ENCODE assay signal across 9 mouse cellular contexts in the genomic region with DNA sequence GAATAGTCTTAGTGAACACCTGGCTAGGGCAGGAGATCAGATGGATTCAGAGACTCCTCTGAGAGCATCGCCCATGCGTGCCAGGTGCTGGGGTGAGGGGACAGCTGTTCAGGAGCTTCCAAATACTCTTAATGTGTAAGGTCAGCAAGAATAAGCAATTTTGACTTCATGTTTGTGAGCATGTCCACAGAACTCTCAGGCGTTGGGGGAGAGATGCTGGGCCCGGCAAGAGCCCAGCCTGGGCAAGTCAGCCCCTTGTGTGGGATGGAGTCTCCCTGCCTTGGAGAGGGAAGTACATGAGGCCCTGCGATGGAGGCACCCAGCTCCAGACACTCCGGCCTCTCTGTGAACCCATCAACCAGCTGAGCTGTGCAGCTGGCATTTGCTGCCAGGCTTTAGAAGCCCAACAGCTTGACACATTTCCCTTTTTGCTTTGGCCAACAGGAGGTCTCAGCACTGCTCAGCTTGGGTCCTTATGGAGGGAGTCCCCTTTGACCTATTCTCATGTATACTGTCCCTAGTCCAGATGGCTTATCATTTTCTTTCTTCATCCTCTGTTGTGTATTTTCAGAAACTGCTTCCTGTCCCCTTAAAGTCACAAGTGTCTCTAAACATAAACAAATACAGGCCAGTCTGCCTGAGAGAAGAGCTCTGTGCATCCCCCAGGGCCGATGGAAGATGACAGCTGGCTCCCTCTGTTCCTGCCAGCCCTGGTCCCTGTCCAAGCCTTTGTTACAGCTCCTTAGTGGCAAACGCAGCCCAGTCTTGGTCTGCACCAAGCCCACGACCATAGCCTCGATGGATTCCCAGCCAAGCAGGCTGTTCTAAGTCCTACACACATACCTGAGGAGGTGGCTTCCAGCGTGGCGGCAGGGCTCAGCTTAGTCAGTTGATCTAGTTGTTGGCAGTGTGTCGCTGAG.
DNase-seq lines count a peak whose midpoint lies in the region; ATAC-seq and TF ChIP-seq lines count a peak whose summit lies in the region.
"Had no signal": no experiment of that assay in that cellular context is flagged by ENCODE, and none has a peak within 500 bp of the region (broad histone marks: within the 10 kb centered on the region; RNA-seq: fewer than 3 reads in every experiment).

No protein-coding gene starts in this region.

- 53% methylated on average over 13 of the region's 13 CpGs for WGBS in intestine, embryonic 16.5 days
- 60% methylated on average over 13 of the region's 13 CpGs for WGBS in midbrain, embryonic 13.5 days
- WGBS in heart, adult 2 months, result 69% methylated on average over 13 of the region's 13 CpGs

- no peaks in the 10 kb centered on the region for H3K4me1 ChIP-seq in intestine, embryonic 16.5 days (ENCODE audit: control insufficient read depth, insufficient read depth, low read length)
- peaks cover 38% of the 10 kb centered on the region for H3K4me1 ChIP-seq in midbrain, embryonic 13.5 days (replicated peaks)
- no peaks in the 10 kb centered on the region for H3K4me1 ChIP-seq in heart, adult 2 months (ENCODE audit: control insufficient read depth, insufficient read depth, low read length)

- TF ChIP-seq EP300 in heart, adult 2 months (IDR thresholded peaks at IDR 0.05; ENCODE audit: insufficient read depth, low read depth, low read length), result no peak

- no peak overlapping the region for H3K9ac ChIP-seq in intestine, embryonic 16.5 days (ENCODE audit: low read depth, low read length)
- H3K9ac ChIP-seq in midbrain, embryonic 13.5 days (replicated peaks), result no peak overlapping the region; the same call in 1 of the 2 replicates
- H3K9ac ChIP-seq in heart, adult 2 months (ENCODE audit: low read depth, low read length), result no peak overlapping the region

- intact Hi-C loops in heart, adult 2 months (cut with DNase I), result no loop called here

- TF ChIP-seq CTCF in heart, adult 2 months (IDR thresholded peaks at IDR 0.05), result no peak

- H3K36me3 ChIP-seq in intestine, embryonic 16.5 days (ENCODE audit: control insufficient read depth, insufficient read depth, low read length), result peaks cover 11% of the 10 kb centered on the region
- peaks cover 6% of the 10 kb centered on the region; the same call in 1 of the 2 replicates for H3K36me3 ChIP-seq in midbrain, embryonic 13.5 days
- no peaks in the 10 kb centered on the region for H3K36me3 ChIP-seq in heart, adult 2 months (ENCODE audit: control insufficient read depth, insufficient read depth, low read length)

- H3K4me2 ChIP-seq in intestine, embryonic 16.5 days (ENCODE audit: low read depth, low read length), result no peak overlapping the region
- no peak overlapping the region for H3K4me2 ChIP-seq in midbrain, embryonic 13.5 days (replicated peaks)

- H3K79me2 ChIP-seq in heart, adult 2 months (replicated peaks; ENCODE audit: control insufficient read depth, insufficient read depth, low read length), result no peaks in the 10 kb centered on the region

- TF ChIP-seq POLR2A in heart, adult 2 months (IDR thresholded peaks at IDR 0.05; ENCODE audit: insufficient read depth, low read depth, low read length), result no peak

- ATAC-seq in intestine, embryonic 16.5 days, result peak; percentile 54
- peak; percentile 61 for ATAC-seq in midbrain, embryonic 13.5 days
- ATAC-seq: Patski had no signal

- H3K4me3 ChIP-seq in intestine, embryonic 16.5 days (ENCODE audit: low read length), result no peak overlapping the region
- H3K4me3 ChIP-seq in midbrain, embryonic 13.5 days (replicated peaks), result no peak overlapping the region
- no peak overlapping the region for H3K4me3 ChIP-seq in heart, adult 2 months

- DNase-seq in Muller cell, postnatal 12 days (ENCODE audit: inconsistent ontology term), result peak; percentile 43
- DNase-seq in cerebellum, adult 8-10 months, result peak; percentile 39
- no peak for DNase-seq in heart, adult 2 months
- DNase-seq in embryo, embryonic 10 days (ENCODE audit: low spot score), result no peak
- no peak for DNase-seq in ovary, adult 18-20 months (ENCODE audit: low spot score)
- DNase-seq in MN1 (ENCODE audit: low spot score), result no peak

- peak overlapping the region; percentile 35 for H3K27ac ChIP-seq in intestine, embryonic 16.5 days (ENCODE audit: low read length)
- peak overlapping the region; percentile 56 for H3K27ac ChIP-seq in midbrain, embryonic 13.5 days
- H3K27ac ChIP-seq in heart, adult 2 months, result no peak overlapping the region

- no peaks in the 10 kb centered on the region for H3K9me3 ChIP-seq in intestine, embryonic 16.5 days (ENCODE audit: control insufficient read depth, low read length)
- no peaks in the 10 kb centered on the region for H3K9me3 ChIP-seq in midbrain, embryonic 13.5 days

- no peaks in the 10 kb centered on the region for H3K27me3 ChIP-seq in intestine, embryonic 16.5 days (replicated peaks; ENCODE audit: control insufficient read depth, insufficient read depth, low read length)
- H3K27me3 ChIP-seq in midbrain, embryonic 13.5 days, result no peaks in the 10 kb centered on the region
- no peaks in the 10 kb centered on the region for H3K27me3 ChIP-seq in heart, adult 2 months (ENCODE audit: control insufficient read depth, insufficient read depth, low read length)
- H3K27me3 ChIP-seq: Patski had no signal

Comparison
In these comparisons a context has a peak if more than half of its experiments do, and no peak if none do; other contexts are left out.
1. DNase-seq: peak in Muller cell, postnatal 12 days (single experiment) and cerebellum, adult 8-10 months (single experiment); none in heart, adult 2 months (0 of 2), embryo, embryonic 10 days (single experiment), ovary, adult 18-20 months (single experiment) and MN1 (single experiment).